ENCODE assay signal across 12 mouse cellular contexts in the genomic region with DNA sequence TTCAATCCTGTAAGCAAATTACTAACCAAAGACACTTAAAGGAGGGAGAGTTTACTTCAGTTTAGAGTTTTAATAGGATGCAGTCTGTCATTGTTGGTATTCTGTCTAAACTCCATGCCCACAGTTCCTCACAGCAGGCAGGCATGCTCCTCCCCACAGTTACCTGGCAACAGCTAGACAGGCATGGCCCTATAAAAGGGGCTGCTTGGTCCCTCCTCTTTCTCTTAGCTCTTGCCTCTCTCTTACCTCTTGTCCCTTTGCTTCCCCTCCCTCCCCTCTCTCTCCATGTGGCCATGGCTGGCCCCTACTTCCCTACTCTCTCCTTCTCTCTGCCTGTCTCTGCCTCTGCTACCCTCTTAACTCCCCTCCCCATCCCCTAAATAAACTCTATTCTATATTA.
DNase-seq lines count a peak whose midpoint lies in the region; ATAC-seq and TF ChIP-seq lines count a peak whose summit lies in the region.
"Had no signal": no experiment of that assay in that cellular context is flagged by ENCODE, and none has a peak within 500 bp of the region (broad histone marks: within the 10 kb centered on the region; RNA-seq: fewer than 3 reads in every experiment).

No protein-coding gene starts in this region.

- no peak overlapping the region for H3K9ac ChIP-seq in embryonic facial prominence, embryonic 11.5 days (replicated peaks; ENCODE audit: low read length)
- no peak overlapping the region for H3K9ac ChIP-seq in hindbrain, embryonic 12.5 days
- no peak overlapping the region for H3K9ac ChIP-seq in midbrain, embryonic 12.5 days (replicated peaks)
- no peak overlapping the region for H3K9ac ChIP-seq in lung, postnatal 0 days (replicated peaks; ENCODE audit: low read depth)
- H3K9ac ChIP-seq: lung, embryonic 15.5 days had no signal

- no peaks in the 10 kb centered on the region for H3K27me3 ChIP-seq in embryonic facial prominence, embryonic 11.5 days (ENCODE audit: control insufficient read depth, insufficient read depth, low read length)
- no peaks in the 10 kb centered on the region for H3K27me3 ChIP-seq in hindbrain, embryonic 12.5 days
- H3K27me3 ChIP-seq in midbrain, embryonic 12.5 days, result no peaks in the 10 kb centered on the region
- H3K27me3 ChIP-seq in lung, postnatal 0 days (replicated peaks; ENCODE audit: insufficient read depth, low read length), result no peaks in the 10 kb centered on the region
- H3K27me3 ChIP-seq: lung, embryonic 15.5 days had no signal

- ATAC-seq in embryonic facial prominence, embryonic 11.5 days (replicated peaks; ENCODE audit: insufficient number of reproducible peaks, low FRiP score, low TSS enrichment, low read depth), result peak; percentile 79
- ATAC-seq in hindbrain, embryonic 12.5 days (ENCODE audit: low FRiP score), result peak; percentile 90
- peak; percentile 92 for ATAC-seq in midbrain, embryonic 12.5 days (ENCODE audit: low FRiP score, low read depth)
- ATAC-seq in inflammation-experienced regulatory T-cells, adult 6 months, result no peak
- no peak for ATAC-seq in lung, postnatal 0 days

- no peak for TF ChIP-seq EP300 in lung, postnatal 0 days (IDR thresholded peaks at IDR 0.05)

- H3K9me3 ChIP-seq in embryonic facial prominence, embryonic 11.5 days (replicated peaks; ENCODE audit: control insufficient read depth, low read length), result no peaks in the 10 kb centered on the region
- no peaks in the 10 kb centered on the region for H3K9me3 ChIP-seq in hindbrain, embryonic 12.5 days (replicated peaks)
- no peaks in the 10 kb centered on the region for H3K9me3 ChIP-seq in midbrain, embryonic 12.5 days
- H3K9me3 ChIP-seq in lung, postnatal 0 days (ENCODE audit: low read length), result no peaks in the 10 kb centered on the region
- H3K9me3 ChIP-seq: lung, embryonic 15.5 days had no signal

- no peak overlapping the region for H3K27ac ChIP-seq in embryonic facial prominence, embryonic 11.5 days (replicated peaks; ENCODE audit: low read depth, low read length)
- H3K27ac ChIP-seq in hindbrain, embryonic 12.5 days, result no peak overlapping the region
- no peak overlapping the region for H3K27ac ChIP-seq in midbrain, embryonic 12.5 days (replicated peaks)
- no peak overlapping the region for H3K27ac ChIP-seq in lung, postnatal 0 days (ENCODE audit: low read length)
- H3K27ac ChIP-seq: lung, embryonic 15.5 days had no signal

- no peaks in the 10 kb centered on the region for H3K4me1 ChIP-seq in embryonic facial prominence, embryonic 11.5 days (ENCODE audit: control insufficient read depth, insufficient read depth, low read length)
- H3K4me1 ChIP-seq in hindbrain, embryonic 12.5 days, result peaks cover 11% of the 10 kb centered on the region
- peaks cover 13% of the 10 kb centered on the region for H3K4me1 ChIP-seq in midbrain, embryonic 12.5 days
- no peaks in the 10 kb centered on the region for H3K4me1 ChIP-seq in lung, postnatal 0 days (ENCODE audit: insufficient read depth, low read depth, low read length)
- H3K4me1 ChIP-seq: lung, embryonic 15.5 days had no signal

- no peaks in the 10 kb centered on the region for H3K36me3 ChIP-seq in embryonic facial prominence, embryonic 11.5 days (replicated peaks; ENCODE audit: control insufficient read depth, insufficient read depth, low read depth, low read length)
- H3K36me3 ChIP-seq in hindbrain, embryonic 12.5 days, result no peaks in the 10 kb centered on the region
- H3K36me3 ChIP-seq in midbrain, embryonic 12.5 days, result no peaks in the 10 kb centered on the region
- H3K36me3 ChIP-seq in lung, postnatal 0 days (ENCODE audit: insufficient read depth, low read length), result no peaks in the 10 kb centered on the region
- H3K36me3 ChIP-seq: lung, embryonic 15.5 days had no signal

- DNase-seq in R1 (ENCODE audit: low read depth, low spot score), result peak; percentile 16
- DNase-seq in embryonic facial prominence, embryonic 11.5 days (ENCODE audit: low spot score), result peak; percentile 13
- DNase-seq in ovary, postnatal 14 days (ENCODE audit: low spot score), result no peak
- no peak for DNase-seq in c-Kit-positive CD71-positive TER-119-positive erythroid progenitor cells, embryonic 14.5 days (ENCODE audit: low spot score)
- DNase-seq in lung, postnatal 0 days (ENCODE audit: low spot score), result no peak
- DNase-seq: heart, adult 11 months; kidney, adult 9 months; thymus, postnatal 4 days had no signal

- no peak overlapping the region for H3K4me2 ChIP-seq in embryonic facial prominence, embryonic 11.5 days (ENCODE audit: low read depth, low read length)
- H3K4me2 ChIP-seq in hindbrain, embryonic 12.5 days (replicated peaks), result no peak overlapping the region
- H3K4me2 ChIP-seq in midbrain, embryonic 12.5 days (replicated peaks), result no peak overlapping the region
- H3K4me2 ChIP-seq in lung, postnatal 0 days (replicated peaks; ENCODE audit: low read depth, low read length), result no peak overlapping the region
- H3K4me2 ChIP-seq: lung, embryonic 15.5 days had no signal

- H3K4me3 ChIP-seq in embryonic facial prominence, embryonic 11.5 days (ENCODE audit: low read depth, low read length), result no peak overlapping the region
- no peak overlapping the region for H3K4me3 ChIP-seq in hindbrain, embryonic 12.5 days
- no peak overlapping the region for H3K4me3 ChIP-seq in midbrain, embryonic 12.5 days
- no peak overlapping the region for H3K4me3 ChIP-seq in lung, postnatal 0 days (ENCODE audit: low read depth, low read length)
- H3K4me3 ChIP-seq: lung, embryonic 15.5 days had no signal

- no peak for TF ChIP-seq CTCF in lung, postnatal 0 days (IDR thresholded peaks at IDR 0.05)

Comparison
In these comparisons a context has a peak if more than half of its experiments do, and no peak if none do; other contexts are left out.
1. DNase-seq: peak in R1 (single experiment) and embryonic facial prominence, embryonic 11.5 days (single experiment); none in ovary, postnatal 14 days (single experiment), c-Kit-positive CD71-positive TER-119-positive erythroid progenitor cells, embryonic 14.5 days (single experiment) and lung, postnatal 0 days (single experiment).
2. ATAC-seq: peak in embryonic facial prominence, embryonic 11.5 days (single experiment), hindbrain, embryonic 12.5 days (single experiment) and midbrain, embryonic 12.5 days (single experiment); none in inflammation-experienced regulatory T-cells, adult 6 months (single experiment) and lung, postnatal 0 days (single experiment).